Mouse (Mus musculus) megakaryocyte, embryonic 14.5 days (primary cell): ENCODE results near the gene Casp6.

Experiments
- FLI1 ChIP-seq: IDR thresholded peaks from 2 replicates; pipeline ENCODE4 v1.6.1; 2012; ENCODE audit warnings: low read length, inconsistent platforms, mixed read lengths
- GATA1 ChIP-seq: IDR thresholded peaks from 3 replicates; pipeline ENCODE4 v1.6.1; 2012; ENCODE audit warnings: mixed read lengths, low read length, inconsistent platforms, borderline replicate concordance

- TF ChIP-seq GATA1 (no peak), FLI1 (no peak)
These were observed 12.0 kb downstream of the Casp6 start for GRCm38 (mm10) chr3:129913241-129913640.
